Mouse (Mus musculus) embryonic fibroblast, embryonic 13.5 days (primary cell): ENCODE measurements at regions not wholly inside any gene's neighbourhood (a gene's known extent, or its start where the extent isn't known, plus 50 kb on each side); places are given as distances from the start of the nearest gene placed in this dataset.

Experiments
- CTCF ChIP-seq: IDR thresholded peaks from 2 replicates; pipeline ENCODE4 v1.5.1; 2011; ENCODE audit warnings: mild to moderate bottlenecking, control low read depth, low read length, moderate library complexity, borderline replicate concordance; ENCODE audit not compliant: insufficient read depth
- POLR2A ChIP-seq: IDR thresholded peaks from 2 replicates; pipeline ENCODE4 v1.6.1; 2011; ENCODE audit warnings: low read depth, mild to moderate bottlenecking, control low read depth, low read length, moderate library complexity

- TF ChIP-seq CTCF (no peak), POLR2A (no peak)
Observed at GRCm38 (mm10) chr17:65146376-65146775, 310.5 kb upstream of the 4930583I09Rik start.
